Comparison of ENCODE assay signal across 21 mouse cellular contexts in genomic region chr3:137782836-137783235, GRCm38 (mm10).
"Had no signal": no experiment of that assay in that cellular context is flagged by ENCODE, and none has a peak within 500 bp of the region (broad histone marks: within the 10 kb centered on the region; RNA-seq: fewer than 3 reads in every experiment).

No protein-coding gene starts in this region.

- DNase-seq: kidney, adult 18-20 months; kidney, adult 9 months; kidney, postnatal 14 days; layer of hippocampus, adult 9-11 months; liver; lung, adult 18-20 months; retina, postnatal 1 day; right cerebral cortex, postnatal 25 days; spleen, adult 18-20 months; thymus, postnatal 25 days had no signal

- H3K4me1 ChIP-seq: liver, embryonic 15.5 days; stomach, embryonic 15.5 days had no signal

- H3K27me3 ChIP-seq: midbrain, embryonic 15.5 days had no signal

- H3K4me2 ChIP-seq: limb, embryonic 13.5 days; liver, embryonic 12.5 days; liver, embryonic 15.5 days; lung, embryonic 15.5 days; midbrain, embryonic 12.5 days; midbrain, embryonic 15.5 days; neural tube, embryonic 13.5 days; stomach, embryonic 15.5 days had no signal

- H3K4me3 ChIP-seq: layer of hippocampus, adult 2 months; limb, embryonic 10.5 days; limb, embryonic 13.5 days; liver, embryonic 12.5 days; liver, embryonic 15.5 days; lung, embryonic 15.5 days; midbrain, embryonic 12.5 days; midbrain, embryonic 15.5 days; neural tube, embryonic 13.5 days; stomach, embryonic 15.5 days had no signal

- H3K27ac ChIP-seq: layer of hippocampus, adult 2 months; limb, embryonic 10.5 days; limb, embryonic 13.5 days; liver, embryonic 12.5 days; liver, embryonic 15.5 days; lung, embryonic 15.5 days; midbrain, embryonic 12.5 days; midbrain, embryonic 15.5 days; neural tube, embryonic 13.5 days; stomach, embryonic 15.5 days had no signal

- H3K9ac ChIP-seq: limb, embryonic 13.5 days; liver, embryonic 12.5 days; liver, embryonic 15.5 days; lung, embryonic 15.5 days; midbrain, embryonic 12.5 days; midbrain, embryonic 15.5 days; neural tube, embryonic 13.5 days; stomach, embryonic 15.5 days had no signal

- H3K9me3 ChIP-seq: limb, embryonic 10.5 days; limb, embryonic 13.5 days; liver, embryonic 12.5 days; liver, embryonic 15.5 days; lung, embryonic 15.5 days; midbrain, embryonic 12.5 days; midbrain, embryonic 15.5 days; neural tube, embryonic 13.5 days; stomach, embryonic 15.5 days had no signal

- H3K36me3 ChIP-seq: limb, embryonic 10.5 days; limb, embryonic 13.5 days; liver, embryonic 12.5 days; liver, embryonic 15.5 days; lung, embryonic 15.5 days; midbrain, embryonic 12.5 days; midbrain, embryonic 15.5 days; neural tube, embryonic 13.5 days; stomach, embryonic 15.5 days had no signal

- ATAC-seq: intestine, embryonic 16.5 days; liver, embryonic 12.5 days; midbrain, embryonic 15.5 days had no signal
